Mouse (Mus musculus): ENCODE data around the gene Prg2.

The Prg2 gene

GRCm38 (mm10) chr2:84980188-84980587, at the start of gene Prg2:
TSS of gene Prg2 (plus strand) at chr2:84980461.
- no peak for DNase-seq (ENCODE audit: low spot score in 2 of 2)

GRCm38 (mm10) chr2:84933992-84934648, 46.1 kb upstream of the Prg2 start:
- no peak for DNase-seq (ENCODE audit: low spot score in 2 of 2)

GRCm38 (mm10) chr2:84934649-84935007, 45.6 kb upstream of the Prg2 start:
- DNase-seq (ENCODE audit: low spot score in 2 of 2) = no peak

GRCm38 (mm10) chr2:84935065-84935464, 45.2 kb upstream of the Prg2 start:
- DNase-seq (ENCODE audit: low spot score in 2 of 2) = no peak

GRCm38 (mm10) chr2:84936474-84937429, 43.5 kb upstream of the Prg2 start, which contains the start of gene Slc43a3:
TSS of gene Slc43a3 (plus strand) at chr2:84936579.
- peak; percentile 50 for DNase-seq (ENCODE audit: low spot score in 2 of 2)

- no peak for DNase-seq (ENCODE audit: low spot score in 2 of 2)
Observed at GRCm38 (mm10) chr2:84937491-84938150, 42.6 kb upstream of the Prg2 start.

GRCm38 (mm10) chr2:84938249-84938946, 41.9 kb upstream of the Prg2 start:
- peak; percentile 45 to 54 for DNase-seq (ENCODE audit: low spot score in 2 of 2)

GRCm38 (mm10) chr2:84939306-84939705, 41.0 kb upstream of the Prg2 start:
- DNase-seq (ENCODE audit: low spot score in 2 of 2) = no peak

GRCm38 (mm10) chr2:84939711-84940110, 40.5 kb upstream of the Prg2 start:
- no peak for DNase-seq (ENCODE audit: low spot score in 2 of 2)

- DNase-seq (ENCODE audit: low spot score in 2 of 2) = no peak
Observed at GRCm38 (mm10) chr2:84941332-84941731, 38.9 kb upstream of the Prg2 start.

GRCm38 (mm10) chr2:84941795-84942194, 38.5 kb upstream of the Prg2 start:
- no peak for DNase-seq (ENCODE audit: low spot score in 2 of 2)

GRCm38 (mm10) chr2:84947154-84947771, 33.0 kb upstream of the Prg2 start:
- DNase-seq (ENCODE audit: low spot score in 2 of 2) = no peak

GRCm38 (mm10) chr2:84948252-84948651, 32.0 kb upstream of the Prg2 start:
- DNase-seq (ENCODE audit: low spot score in 2 of 2) = no peak

GRCm38 (mm10) chr2:84948721-84949120, 31.5 kb upstream of the Prg2 start:
- no peak for DNase-seq (ENCODE audit: low spot score in 2 of 2)

GRCm38 (mm10) chr2:84951027-84951426, 29.2 kb upstream of the Prg2 start:
- no peak for DNase-seq (ENCODE audit: low spot score in 2 of 2)

- no peak for DNase-seq (ENCODE audit: low spot score in 2 of 2)
Observed at GRCm38 (mm10) chr2:84952251-84952650, 28.0 kb upstream of the Prg2 start.

- no peak for DNase-seq (ENCODE audit: low spot score in 2 of 2)
Observed at GRCm38 (mm10) chr2:84952693-84953092, 27.6 kb upstream of the Prg2 start.

- no peak for DNase-seq (ENCODE audit: low spot score in 2 of 2)
Observed at GRCm38 (mm10) chr2:84955435-84955834, 24.8 kb upstream of the Prg2 start.

- DNase-seq (ENCODE audit: low spot score in 2 of 2) = peak; percentile 60 to 79
Observed at GRCm38 (mm10) chr2:84956274-84956673, 24.0 kb upstream of the Prg2 start.

- no peak for DNase-seq (ENCODE audit: low spot score in 2 of 2)
Observed at GRCm38 (mm10) chr2:84958588-84959264, 21.5 kb upstream of the Prg2 start.

GRCm38 (mm10) chr2:84961300-84961699, 19.0 kb upstream of the Prg2 start:
- DNase-seq (ENCODE audit: low spot score in 2 of 2) = no peak
